Mouse (Mus musculus) bone marrow macrophage, adult 2 months (primary cell): ENCODE data around the gene Hunk.

ENCODE experiments used
- CTCF ChIP-seq: IDR thresholded peaks from 2 replicates; pipeline ENCODE4 v1.5.1; 2012; ENCODE audit warnings: low read depth, mild to moderate bottlenecking, low read length, moderate library complexity
- POLR2A ChIP-seq: IDR thresholded peaks from 2 replicates; pipeline ENCODE4 v1.6.1; 2012; ENCODE audit warnings: mild to moderate bottlenecking, low read depth, low read length, borderline replicate concordance

DNA sequence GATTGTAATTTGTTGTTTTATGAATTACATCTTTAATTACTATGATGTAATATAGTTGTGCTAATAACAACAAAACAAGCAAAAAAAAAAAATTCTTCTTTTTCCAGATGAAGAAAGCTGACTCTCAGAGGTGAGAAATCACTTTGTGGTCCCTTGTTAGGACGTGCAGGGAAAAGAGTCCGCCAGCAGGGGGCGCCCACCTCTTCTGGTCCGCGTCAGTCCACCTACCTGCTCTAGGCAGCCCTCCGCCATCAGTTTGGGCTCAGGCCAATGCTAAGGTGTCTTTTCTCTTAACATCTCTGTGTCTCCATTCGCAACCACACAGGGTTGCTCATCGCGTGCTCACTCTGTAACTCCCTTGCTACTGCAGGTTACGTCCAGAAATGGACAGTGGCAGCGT, 5.9 kb upstream of the Hunk start:
- TF ChIP-seq CTCF (peak; percentile 84), POLR2A (no peak)
